Comparison of ENCODE assay signal across 9 mouse cellular contexts in genomic region chr3:84257989-84258517, GRCm38 (mm10). TPM values are rescaled to one million over a fixed set of nuclear protein-coding genes. Genes with fewer than 3 reads are reported as not detected.
DNase-seq lines count a peak whose midpoint lies in the region; ATAC-seq lines count a peak whose summit lies in the region.
"Had no signal": no experiment of that assay in that cellular context is flagged by ENCODE, and none has a peak within 500 bp of the region (broad histone marks: within the 10 kb centered on the region; RNA-seq: fewer than 3 reads in every experiment).

No protein-coding gene starts in this region.

- H3K9ac ChIP-seq in forebrain, embryonic 15.5 days (replicated peaks) = peak overlapping the region; percentile 87
- H3K9ac ChIP-seq in limb, embryonic 12.5 days (replicated peaks) = no peak overlapping the region
- H3K9ac ChIP-seq in neural tube, embryonic 15.5 days (replicated peaks) = peak overlapping the region; percentile 94; the same call in 1 of the 2 replicates

- H3K4me3 ChIP-seq in forebrain, embryonic 15.5 days = peak overlapping the region; percentile 64
- no peak overlapping the region for H3K4me3 ChIP-seq in limb, embryonic 12.5 days (replicated peaks)
- H3K4me3 ChIP-seq in neural tube, embryonic 15.5 days (replicated peaks) = peak overlapping the region; percentile 83
- H3K4me3 ChIP-seq: erythroblast, embryonic 14.5 days had no signal

- peak overlapping the region; percentile 97 for H3K27ac ChIP-seq in forebrain, embryonic 15.5 days (replicated peaks)
- H3K27ac ChIP-seq in limb, embryonic 12.5 days = no peak overlapping the region
- peak overlapping the region; percentile 93; the same call in 1 of the 2 replicates for H3K27ac ChIP-seq in neural tube, embryonic 15.5 days (replicated peaks)

- peak overlapping the region; percentile 62 for H3K4me2 ChIP-seq in forebrain, embryonic 15.5 days (replicated peaks)
- peak overlapping the region; percentile 98 for H3K4me2 ChIP-seq in limb, embryonic 12.5 days
- H3K4me2 ChIP-seq in neural tube, embryonic 15.5 days = peak overlapping the region; percentile 83

- WGBS in forebrain, embryonic 15.5 days = 28% methylated on average over 10 of the region's 10 CpGs
- 16% methylated on average over 10 of the region's 10 CpGs for WGBS in limb, embryonic 12.5 days
- 9% methylated on average over 10 of the region's 10 CpGs for WGBS in neural tube, embryonic 15.5 days

- DNase-seq in kidney, adult 11 months = peak; percentile 48
- no peak for DNase-seq in kidney, adult 9 months
- DNase-seq in thymus, postnatal 10 days (ENCODE audit: low spot score in 2 of 2) = no peak
- no peak for DNase-seq in yolk sac, embryonic 10.5 days (ENCODE audit: low spot score)

- H3K27me3 ChIP-seq in forebrain, embryonic 15.5 days = no peaks in the 10 kb centered on the region
- peaks cover 45% of the 10 kb centered on the region for H3K27me3 ChIP-seq in limb, embryonic 12.5 days
- H3K27me3 ChIP-seq in neural tube, embryonic 15.5 days (replicated peaks) = no peaks in the 10 kb centered on the region

- ATAC-seq in forebrain, embryonic 15.5 days (replicated peaks) = no peak
- ATAC-seq in limb, embryonic 12.5 days (ENCODE audit: insufficient number of reproducible peaks, insufficient read depth, low FRiP score, low TSS enrichment, low read depth) = no peak
- no peak for ATAC-seq in neural tube, embryonic 15.5 days (ENCODE audit: low FRiP score)
- ATAC-seq in CD4-positive, CD25-positive, alpha-beta regulatory T cell, adult 4 months = no peak

- H3K4me1 ChIP-seq in forebrain, embryonic 15.5 days = peaks cover 80% of the 10 kb centered on the region
- peaks cover 37% of the 10 kb centered on the region for H3K4me1 ChIP-seq in limb, embryonic 12.5 days (replicated peaks)
- H3K4me1 ChIP-seq in neural tube, embryonic 15.5 days = peaks cover 50% of the 10 kb centered on the region

- no peaks in the 10 kb centered on the region for H3K9me3 ChIP-seq in forebrain, embryonic 15.5 days
- no peaks in the 10 kb centered on the region for H3K9me3 ChIP-seq in limb, embryonic 12.5 days
- H3K9me3 ChIP-seq in neural tube, embryonic 15.5 days (replicated peaks) = no peaks in the 10 kb centered on the region

- H3K36me3 ChIP-seq in forebrain, embryonic 15.5 days = no peaks in the 10 kb centered on the region
- no peaks in the 10 kb centered on the region for H3K36me3 ChIP-seq in limb, embryonic 12.5 days
- no peaks in the 10 kb centered on the region for H3K36me3 ChIP-seq in neural tube, embryonic 15.5 days

RNA-seq across cellular contexts. Expression of gene Trim2, which starts 48.6 kb away (rescaled TPM):
- 188 and 194 TPM in 2 replicates for polyA plus RNA-seq in forebrain, embryonic 15.5 days (2015; fragmentation: Nextera tagmentation; extraction: Ambion mirVana)
- polyA plus RNA-seq in limb, embryonic 12.5 days (2016; fragmentation: Nextera tagmentation; extraction: Ambion mirVana) = 17.8 and 18.5 TPM in 2 replicates
- polyA plus RNA-seq in neural tube, embryonic 15.5 days (2015; fragmentation: Nextera tagmentation; extraction: Ambion mirVana) = 108 and 137 TPM in 2 replicates
- 1 to 10 TPM; 3.9 to 4.0 TPM for polyA plus RNA-seq in CD4-positive, CD25-positive, alpha-beta regulatory T cell, adult 4 months (2017; shearing (Covaris generic))
